Mouse (Mus musculus) kidney, adult 2 months (tissue): Measurements from ENCODE around the gene Akap14.
"Not testable (repeated sequence)": the region's sequence is repeated elsewhere in the genome, so short reads cannot be mapped to it uniquely, and the experiment has no call there.

Experiments used
- CTCF ChIP-seq: fragments of 200-500 bp; conservative IDR thresholded peaks from 2 replicates; pipeline ENCODE4 v1.5.1; 2011; ENCODE audit warnings: low read depth, mild to moderate bottlenecking, control low read depth, low read length, moderate library complexity, mixed read lengths; ENCODE audit not compliant: insufficient read depth, insufficient read length
- POLR2A ChIP-seq: fragments of 200-500 bp; IDR thresholded peaks from one replicate; pipeline ENCODE4 v1.6.1; 2011; ENCODE audit warnings: low read depth, low read length, control low read depth

GRCm38 (mm10) chrX:37184401-37184800, 15.8 kb upstream of the Akap14 start:
- TF ChIP-seq CTCF, POLR2A: not testable (repeated sequence)
